Mouse (Mus musculus) 416B (cell line): Measurements from ENCODE around the gene Cyp17a1.

Source experiments
- DNase-seq: peaks from one replicate; pipeline ENCODE4 v3.0.0; 2011; ENCODE audit warnings: low read depth

The Cyp17a1 gene

GRCm38 (mm10) chr19:46641420-46642085, 31.4 kb downstream of the Cyp17a1 start:
- DNase-seq, result peak; percentile 91

- peak; percentile 60 for DNase-seq
These were observed 32.2 kb downstream of the Cyp17a1 start for GRCm38 (mm10) chr19:46640780-46641179.

GRCm38 (mm10) chr19:46639496-46639895, 33.5 kb downstream of the Cyp17a1 start:
- DNase-seq, result no peak

DNA sequence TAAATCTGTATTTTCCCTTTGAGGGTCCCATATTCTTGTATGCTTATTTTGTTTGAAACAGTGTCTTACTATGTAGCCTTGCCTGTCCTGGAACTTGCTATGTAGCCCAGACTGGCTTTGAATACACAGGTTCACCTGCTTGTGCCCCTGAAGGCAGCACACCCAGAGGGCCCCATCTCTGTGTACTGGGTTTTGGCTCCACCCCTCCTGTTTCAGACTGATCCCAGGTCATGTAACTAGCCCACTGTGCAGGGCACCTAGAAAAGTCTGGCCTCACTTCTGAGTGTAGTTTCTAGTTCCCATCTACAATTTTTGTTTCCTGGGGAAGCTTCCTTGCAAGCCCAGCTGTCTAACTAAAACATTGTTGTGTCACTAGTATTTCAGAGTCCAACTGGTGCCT, 33.9 kb downstream of the Cyp17a1 start:
- DNase-seq, result no peak

GRCm38 (mm10) chr19:46637598-46637997, 35.4 kb downstream of the Cyp17a1 start:
- no peak for DNase-seq

DNA sequence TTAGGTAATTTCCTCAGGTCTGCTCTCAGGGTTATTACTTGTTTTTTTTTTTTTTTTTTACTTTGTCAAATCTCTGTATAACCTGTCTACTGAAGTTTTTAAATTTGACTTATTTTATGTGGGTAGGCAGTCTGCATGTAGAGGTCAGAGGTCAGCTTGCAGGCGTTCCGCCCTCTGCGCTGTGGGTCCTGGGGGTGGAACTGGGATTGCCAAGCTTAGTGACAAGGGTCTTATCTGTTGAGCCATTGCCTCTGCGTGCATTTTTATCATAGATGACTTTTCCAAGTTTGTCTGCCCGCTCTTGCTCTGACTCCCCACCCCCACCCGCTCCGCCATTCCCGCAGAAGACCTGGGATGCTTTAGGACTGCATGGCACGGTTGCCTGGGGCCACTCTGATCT, 37.2 kb downstream of the Cyp17a1 start:
- DNase-seq, result no peak

DNA sequence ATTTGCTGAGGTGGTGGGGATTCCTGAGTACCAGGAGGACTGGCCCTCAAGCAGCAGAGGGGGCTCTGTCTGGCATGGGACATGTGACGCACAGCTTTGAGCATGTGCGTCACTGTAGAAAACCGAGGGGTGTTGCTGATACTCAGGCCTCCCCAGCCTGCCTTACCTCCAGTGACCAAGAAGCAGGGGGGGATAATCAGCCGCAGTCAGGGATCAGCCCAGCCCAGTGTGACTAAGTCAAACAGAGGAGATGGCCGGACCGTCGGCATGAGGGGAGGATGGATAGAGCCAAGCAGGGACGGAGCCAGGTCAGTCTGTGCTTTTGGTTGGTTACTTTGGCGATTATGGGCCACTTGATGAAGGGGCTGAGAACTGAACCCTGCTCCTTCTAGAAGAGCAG, 41.3 kb downstream of the Cyp17a1 start:
- no peak for DNase-seq

- DNase-seq, result peak; percentile 53
These were observed 43.2 kb downstream of the Cyp17a1 start for GRCm38 (mm10) chr19:46629807-46630206.

- no peak for DNase-seq
These were observed 44.6 kb downstream of the Cyp17a1 start for GRCm38 (mm10) chr19:46628403-46628802.

DNA sequence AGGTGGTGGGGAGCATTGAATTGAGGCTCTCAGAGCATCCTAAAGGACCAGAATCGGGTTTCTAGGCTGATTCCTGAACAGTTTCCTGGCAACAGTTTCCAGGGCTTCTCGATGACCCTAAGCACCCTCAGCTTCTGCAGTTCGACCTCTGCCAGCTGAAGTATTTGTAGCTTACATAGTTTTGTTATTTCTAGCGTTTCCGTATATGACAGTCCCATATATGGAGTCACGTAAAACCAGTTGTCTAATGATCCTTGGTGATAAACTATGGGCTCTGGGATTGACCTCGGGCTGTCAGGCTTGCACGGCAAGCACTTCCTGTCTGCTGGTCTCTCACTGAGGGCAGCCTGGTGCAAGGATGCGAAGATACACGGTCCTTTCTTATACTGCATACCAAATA, 47.5 kb downstream of the Cyp17a1 start:
- no peak for DNase-seq

GRCm38 (mm10) chr19:46625015-46625414, 48.0 kb downstream of the Cyp17a1 start:
- no peak for DNase-seq

- no peak for DNase-seq
These were observed 48.9 kb downstream of the Cyp17a1 start for GRCm38 (mm10) chr19:46623790-46624772.

- no peak for DNase-seq
These were observed 49.7 kb downstream of the Cyp17a1 start for GRCm38 (mm10) chr19:46623194-46623667.

GRCm38 (mm10) chr19:46622659-46623193, 50.2 kb downstream of the Cyp17a1 start:
- no peak for DNase-seq

- no peak for DNase-seq
These were observed 51.5 kb downstream of the Cyp17a1 start for GRCm38 (mm10) chr19:46621236-46622183.

DNA sequence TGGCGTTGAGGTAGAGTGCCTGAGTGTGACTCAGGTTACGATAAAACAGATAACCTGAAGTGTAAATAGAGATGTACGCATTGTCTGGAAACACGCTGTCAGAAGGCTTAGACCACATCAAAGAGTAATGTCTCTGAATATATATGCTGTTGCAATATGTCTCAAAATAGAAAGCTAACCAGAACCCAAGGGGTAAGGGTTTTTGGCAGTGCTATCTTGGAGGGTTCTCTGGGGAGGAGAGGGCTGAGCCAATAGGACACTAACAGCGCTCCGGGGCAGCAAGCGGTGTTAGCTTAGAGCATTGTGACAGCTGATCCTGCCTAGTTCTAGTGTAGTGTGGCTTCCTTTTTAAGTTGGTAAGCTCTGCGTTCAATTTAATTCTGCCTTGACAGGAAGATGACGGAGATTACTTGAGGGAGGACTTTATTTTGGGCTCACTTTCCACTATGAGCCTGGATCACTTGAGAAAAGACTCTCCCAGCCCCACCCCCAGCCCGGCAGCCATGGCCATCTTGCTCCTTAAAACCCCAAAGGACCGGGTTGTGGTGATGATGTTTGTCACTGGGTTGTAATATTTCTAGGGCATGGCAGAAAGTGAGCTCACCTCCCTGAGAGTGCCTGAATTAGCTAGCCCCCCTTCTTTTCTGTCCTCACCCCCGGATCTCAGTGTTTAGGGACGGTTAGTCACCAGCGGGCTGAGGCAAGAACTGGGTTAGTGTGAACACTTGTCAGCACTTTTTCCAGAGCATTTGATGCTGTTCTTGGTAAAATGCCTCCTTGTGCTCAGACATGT, 52.8 kb downstream of the Cyp17a1 start:
- DNase-seq, result peak; percentile 66

DNA sequence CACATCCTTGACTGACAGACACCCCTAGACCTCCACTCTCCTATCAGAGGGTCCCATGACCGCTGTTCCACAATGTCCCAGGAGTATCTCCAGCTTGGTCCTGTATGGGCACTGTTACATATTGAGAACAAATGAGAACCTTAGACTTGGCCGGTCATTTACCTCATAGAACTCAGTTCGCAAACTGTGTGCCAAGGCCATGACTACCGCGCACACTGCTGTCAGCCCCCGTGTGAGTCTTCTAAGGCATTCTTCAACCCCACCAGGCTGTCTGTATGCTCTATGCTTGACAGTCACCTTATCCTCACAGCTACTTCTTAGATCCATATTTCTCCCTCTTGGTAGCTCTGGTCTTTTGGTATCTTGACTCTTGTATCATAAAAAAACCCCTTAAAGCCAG, 53.5 kb downstream of the Cyp17a1 start:
- no peak for DNase-seq

DNA sequence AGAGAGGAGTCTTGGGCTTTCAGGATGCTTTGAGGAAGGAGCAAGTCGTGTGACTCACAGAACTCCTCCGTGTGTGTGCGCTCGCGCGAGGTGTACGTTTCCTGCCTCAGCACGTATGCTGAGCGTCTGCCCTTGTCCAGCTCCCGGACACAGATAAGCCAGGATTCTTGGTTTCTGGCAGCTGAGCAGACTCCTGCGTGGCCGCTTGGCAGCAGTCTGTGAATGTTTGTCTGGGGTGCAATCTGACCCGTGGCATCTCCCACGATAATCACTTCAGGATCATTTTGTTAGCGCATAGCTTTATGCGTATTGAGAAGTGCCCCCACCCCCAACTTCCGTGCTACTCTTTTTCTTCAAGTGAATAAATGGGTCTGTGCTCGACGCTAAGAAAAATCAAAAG, 54.0 kb downstream of the Cyp17a1 start:
- DNase-seq, result peak; percentile 61

GRCm38 (mm10) chr19:46618322-46618721, 54.6 kb downstream of the Cyp17a1 start:
- peak; percentile 90 for DNase-seq

GRCm38 (mm10) chr19:46617361-46617760, 55.6 kb downstream of the Cyp17a1 start:
- DNase-seq, result no peak
